8 mouse cellular contexts compared by ENCODE assay signal in the genomic region with DNA sequence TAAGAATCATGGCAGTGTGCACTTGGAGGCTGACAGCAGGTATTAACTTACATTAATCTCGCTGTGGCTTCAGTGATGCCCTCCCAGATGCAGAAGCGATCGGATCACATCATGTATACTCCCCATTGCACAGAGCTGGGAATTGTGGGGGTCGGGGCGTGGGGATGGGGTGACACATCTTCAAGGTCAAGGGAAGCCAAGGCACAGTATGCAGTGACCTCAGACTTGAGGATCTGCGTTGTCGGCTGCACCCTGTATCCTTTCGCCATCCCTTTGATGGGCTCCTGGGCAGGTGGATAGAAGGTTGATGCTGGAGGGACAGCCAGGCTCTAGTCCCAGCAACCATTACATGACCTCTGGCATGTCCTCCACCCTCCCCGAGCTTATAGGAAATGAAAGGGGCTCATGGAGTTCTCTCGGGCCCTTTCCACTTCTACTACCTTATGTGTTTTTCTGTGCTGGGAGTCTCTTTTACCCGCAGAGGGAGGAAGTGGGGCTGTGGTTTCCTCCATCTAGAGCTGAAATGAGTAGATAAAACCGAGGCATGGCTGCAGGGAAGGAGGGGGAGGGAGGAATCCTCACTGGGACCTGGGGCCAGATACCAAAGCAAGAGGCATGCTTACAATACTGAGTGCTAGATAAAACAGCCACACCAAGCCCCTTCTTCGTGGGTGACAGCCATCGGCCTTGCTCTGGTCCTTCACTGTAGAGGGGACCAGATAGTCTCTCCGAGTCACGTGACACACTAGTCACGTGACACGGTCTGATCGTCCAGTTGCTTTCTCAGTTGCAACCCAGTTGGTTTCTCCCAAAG.
DNase-seq lines count a peak whose midpoint lies in the region; ATAC-seq and TF ChIP-seq lines count a peak whose summit lies in the region.
"Had no signal": no experiment of that assay in that cellular context is flagged by ENCODE, and none has a peak within 500 bp of the region (broad histone marks: within the 10 kb centered on the region; RNA-seq: fewer than 3 reads in every experiment).

No protein-coding gene starts in this region.

- H3ac ChIP-seq in C2C12 (ENCODE audit: control insufficient read depth, insufficient read length, low read depth) = no peak overlapping the region

- peaks cover 12 to 43% of the 10 kb centered on the region in 2 experiments for H3K4me1 ChIP-seq in CH12.LX (ENCODE audit: control insufficient read depth in 1 of 2, insufficient read depth in 2 of 2)
- H3K4me1 ChIP-seq: lung, embryonic 15.5 days had no signal

- peak overlapping the region; percentile 65 for H3K9ac ChIP-seq in CH12.LX (ENCODE audit: insufficient read depth, low read depth)
- H3K9ac ChIP-seq: lung, embryonic 15.5 days had no signal

- H3K27me3 ChIP-seq in C2C12 (ENCODE audit: control insufficient read depth, insufficient read depth, insufficient read length) (no peaks in the 10 kb centered on the region), CH12.LX (replicated peaks) (no peaks in the 10 kb centered on the region)
- H3K27me3 ChIP-seq: lung, embryonic 15.5 days had no signal

- dilution Hi-C loops in CH12.LX (cut with MboI; ENCODE audit: extremely low pct_ligation_motif_present, extremely low pct_unique_long_range_greater_than_20kb, low sequenced_read_pairs) = no loop called here

- peak; percentile 86 for DNase-seq in CH12.LX (ENCODE audit: extremely low read depth)
- DNase-seq in skeletal muscle tissue, adult 2 months (ENCODE audit: low read depth, low spot score) = peak; percentile 37
- DNase-seq in urinary bladder, adult 2 months (ENCODE audit: low spot score) = no peak
- DNase-seq in cerebellum, postnatal 4 days (ENCODE audit: low spot score in 2 of 2) = no peak
- no peak for DNase-seq in kidney, adult 8-10 months

- TF ChIP-seq CTCF in C2C12 (IDR thresholded peaks at IDR 0.05; ENCODE audit: control insufficient read depth, insufficient read depth, insufficient read length) (no peak), CH12.LX (conservative IDR thresholded peaks at IDR 0.05 in 1 of 2, IDR thresholded peaks at IDR 0.05 in 1 of 2; ENCODE audit: low read depth in 2 of 2, low read length in 2 of 2) (no peak; a peak in 1 of 4 replicates)

- no peaks in the 10 kb centered on the region for H3K79me2 ChIP-seq in C2C12 (ENCODE audit: control insufficient read depth, insufficient read depth)
- H3K79me2 ChIP-seq in CH12.LX (replicated peaks; ENCODE audit: control insufficient read depth, extremely low read depth, insufficient read depth, poor library complexity, severe bottlenecking) = no peaks in the 10 kb centered on the region

- no peak for TF ChIP-seq POLR2A in CH12.LX (IDR thresholded peaks at IDR 0.05; ENCODE audit: low read depth, low read length)

- no peak; the same call in 1 of the 2 replicates for TF ChIP-seq RAD21 in CH12.LX (IDR thresholded peaks at IDR 0.05; ENCODE audit: low read depth, low read length)

- peak overlapping the region; percentile 78 for H3K4me2 ChIP-seq in CH12.LX (ENCODE audit: insufficient read depth, low read depth, poor library complexity, severe bottlenecking)
- H3K4me2 ChIP-seq: lung, embryonic 15.5 days had no signal

- peak overlapping the region; percentile 66 for H3K27ac ChIP-seq in CH12.LX (ENCODE audit: insufficient read depth, low read depth)
- H3K27ac ChIP-seq: lung, embryonic 15.5 days had no signal

- ATAC-seq in inflammation-experienced regulatory T-cells, adult 6 months = peak; percentile 96

- no peaks in the 10 kb centered on the region for H3K79me3 ChIP-seq in C2C12 (ENCODE audit: low read depth)

- peak; percentile 89 for TF ChIP-seq EP300 in CH12.LX (IDR thresholded peaks at IDR 0.05; ENCODE audit: low read length)

- H3K4me3 ChIP-seq in C2C12 (ENCODE audit: insufficient read depth, poor library complexity, severe bottlenecking) (no peak overlapping the region), CH12.LX (replicated peaks in 1 of 3; ENCODE audit: low read depth in 2 of 3, low read length in 2 of 3, poor library complexity in 1 of 3) (peak overlapping the region; percentile 14 to 55 (median 40))
- H3K4me3 ChIP-seq: lung, embryonic 15.5 days had no signal

- no peaks in the 10 kb centered on the region for H3K9me3 ChIP-seq in CH12.LX (replicated peaks; ENCODE audit: low read length)
- H3K9me3 ChIP-seq: lung, embryonic 15.5 days had no signal

- no peaks in the 10 kb centered on the region for H3K36me3 ChIP-seq in C2C12 (ENCODE audit: control insufficient read depth, insufficient read depth)
- H3K36me3 ChIP-seq in CH12.LX (replicated peaks in 1 of 2; ENCODE audit: control insufficient read depth in 1 of 2, insufficient read depth in 1 of 2, low read length in 1 of 2) = peaks cover 0 to 1% of the 10 kb centered on the region in 2 experiments
- H3K36me3 ChIP-seq: lung, embryonic 15.5 days had no signal

- in situ Hi-C loops in CH12.LX (cut with MboI; ENCODE audit: low pct_ligation_motif_present, low pct_unique_long_range_greater_than_20kb, low sequenced_read_pairs) = no loop called here

TF ChIP-seq in C2C12, 6 proteins besides CTCF, POLR2A, EP300 and RAD21:
- TF ChIP-seq MYOD1 (IDR thresholded peaks at IDR 0.05; ENCODE audit: control insufficient read depth, insufficient read length, low read depth) (no peak), MYOG (IDR thresholded peaks at IDR 0.05; ENCODE audit: control insufficient read depth, extremely low read depth, insufficient read length) (no peak), USF1 (IDR thresholded peaks at IDR 0.05; ENCODE audit: low read depth) (peak; percentile 77)

TF ChIP-seq in CH12.LX, 34 proteins besides CTCF, POLR2A, EP300 and RAD21:
- no peak for TF ChIP-seq ELF1 (IDR thresholded peaks at IDR 0.05; ENCODE audit: low read depth, low read length)
- 0 out of 2 replicates have a peak, but pooled peaks have one; percentile 11 for TF ChIP-seq TBP (conservative IDR thresholded peaks at IDR 0.05; ENCODE audit: low read depth, low read length)
- TF ChIP-seq UBTF (IDR thresholded peaks at IDR 0.05; ENCODE audit: low read depth, low read length) = no peak
- TF ChIP-seq HCFC1 (IDR thresholded peaks at IDR 0.05; ENCODE audit: low read depth, low read length) = peak; percentile 61
- TF ChIP-seq MAZ (IDR thresholded peaks at IDR 0.05; ENCODE audit: low read depth, low read length) = peak; percentile 78
- TF ChIP-seq MAFK (IDR thresholded peaks at IDR 0.05; ENCODE audit: insufficient replicate concordance, low read length) = peak; percentile 81
- peak; percentile 95 for TF ChIP-seq MAX (IDR thresholded peaks at IDR 0.05; ENCODE audit: low read length)
- 0 out of 2 replicates have a peak, but pooled peaks have one; percentile 33 for TF ChIP-seq NELFE (IDR thresholded peaks at IDR 0.05; ENCODE audit: low read depth, low read length)
- TF ChIP-seq GABPA (IDR thresholded peaks at IDR 0.05; ENCODE audit: insufficient replicate concordance, low read depth, low read length) = no peak
- peak; percentile 66 for TF ChIP-seq ETS1 (conservative IDR thresholded peaks at IDR 0.05; ENCODE audit: low read depth, low read length)
- TF ChIP-seq USF2 (conservative IDR thresholded peaks at IDR 0.05; ENCODE audit: low read depth, low read length) = peak; percentile 100
- no peak for TF ChIP-seq NRF1 (IDR thresholded peaks at IDR 0.05; ENCODE audit: low read depth, low read length)
- TF ChIP-seq JUN (IDR thresholded peaks at IDR 0.05; ENCODE audit: insufficient read depth, low read depth, low read length) = peak; percentile 57
- no peak for TF ChIP-seq E2F4 (IDR thresholded peaks at IDR 0.05; ENCODE audit: insufficient replicate concordance, low read depth, low read length)
- TF ChIP-seq SIN3A (IDR thresholded peaks at IDR 0.05; ENCODE audit: low read length) = peak; percentile 53; the same call in 1 of the 2 replicates
- peak; percentile 99 for TF ChIP-seq USF1 (IDR thresholded peaks at IDR 0.05; ENCODE audit: low read depth, low read length)
- peak; percentile 99 for TF ChIP-seq BHLHE40 (IDR thresholded peaks at IDR 0.05; ENCODE audit: low read depth, low read length)
- TF ChIP-seq CHD2 (IDR thresholded peaks at IDR 0.05; ENCODE audit: low read length) = peak; percentile 74; the same call in 1 of the 2 replicates
- TF ChIP-seq JUND (conservative IDR thresholded peaks at IDR 0.05; ENCODE audit: low read depth, low read length) = peak; percentile 77
- no peak for TF ChIP-seq CHD1 (IDR thresholded peaks at IDR 0.05; ENCODE audit: low read depth, low read length)
- no peak for TF ChIP-seq POLR2AphosphoS2 (IDR thresholded peaks at IDR 0.05; ENCODE audit: low read depth, low read length)
- TF ChIP-seq MEF2A (IDR thresholded peaks at IDR 0.05; ENCODE audit: borderline replicate concordance, low read depth, low read length) = 0 out of 2 replicates have a peak, but pooled peaks have one; percentile 35
- TF ChIP-seq MXI1 (IDR thresholded peaks at IDR 0.05; ENCODE audit: low read depth, low read length) = peak; percentile 27; the same call in 1 of the 2 replicates
- peak; percentile 91 for TF ChIP-seq IRF4 (IDR thresholded peaks at IDR 0.05; ENCODE audit: low read depth, low read length)
- TF ChIP-seq MYC (IDR thresholded peaks at IDR 0.05; ENCODE audit: low read depth, low read length) = peak; percentile 72
- TF ChIP-seq ZMIZ1 (IDR thresholded peaks at IDR 0.05; ENCODE audit: low read depth, low read length) = no peak
- TF ChIP-seq TCF12 (IDR thresholded peaks at IDR 0.05; ENCODE audit: low read depth, low read length) = peak; percentile 56; the same call in 1 of the 2 replicates
TF ChIP-seq in CH12.LX: peak in this region for 19.

Comparison
In these comparisons a context has a peak if more than half of its experiments do, and no peak if none do; other contexts are left out.
1. DNase-seq: peak in CH12.LX (single experiment) and skeletal muscle tissue, adult 2 months (single experiment); none in urinary bladder, adult 2 months (single experiment), cerebellum, postnatal 4 days (0 of 2) and kidney, adult 8-10 months (0 of 2).